Mouse (Mus musculus) retina, postnatal 1 day (tissue): ENCODE data around the gene Rps27a.

ENCODE experiments used
- DNase-seq: peaks from one replicate; pipeline ENCODE4 v3.0.0-alpha.2; 2012

The Rps27a gene

DNA sequence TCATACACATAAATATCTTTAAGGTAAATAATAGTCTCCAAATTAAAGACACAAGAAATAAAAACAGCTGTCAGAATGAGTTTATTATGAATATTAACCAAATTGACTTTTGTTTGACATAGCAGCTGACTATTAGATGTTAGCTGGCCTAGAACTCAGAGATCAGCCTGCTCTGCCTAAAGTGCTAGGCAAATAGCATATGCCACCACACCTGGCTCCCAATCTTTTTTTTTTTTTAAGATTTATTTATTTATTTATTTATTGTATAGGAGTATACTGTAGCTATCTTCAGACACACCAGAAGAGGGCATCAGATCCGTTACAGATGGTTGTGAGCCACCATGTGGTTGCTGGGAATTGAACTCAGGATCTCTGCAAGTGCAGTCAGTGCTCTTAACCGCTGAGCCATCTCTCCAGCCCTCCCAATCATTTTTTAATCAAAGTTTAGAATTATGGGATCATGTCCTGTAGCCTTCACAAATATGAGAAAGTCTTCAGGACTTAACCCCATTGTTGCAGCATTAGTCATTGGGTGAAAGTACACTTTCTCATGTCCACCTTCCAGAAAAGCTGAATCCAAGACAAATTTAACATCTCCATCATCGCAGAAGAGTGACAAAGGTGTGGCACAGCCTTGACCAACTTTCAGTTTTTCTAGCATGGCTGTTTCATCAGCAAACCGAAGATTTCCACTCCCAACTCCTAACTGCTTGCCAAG lies 34.9 kb downstream of the Rps27a start:
- DNase-seq = no peak

DNA sequence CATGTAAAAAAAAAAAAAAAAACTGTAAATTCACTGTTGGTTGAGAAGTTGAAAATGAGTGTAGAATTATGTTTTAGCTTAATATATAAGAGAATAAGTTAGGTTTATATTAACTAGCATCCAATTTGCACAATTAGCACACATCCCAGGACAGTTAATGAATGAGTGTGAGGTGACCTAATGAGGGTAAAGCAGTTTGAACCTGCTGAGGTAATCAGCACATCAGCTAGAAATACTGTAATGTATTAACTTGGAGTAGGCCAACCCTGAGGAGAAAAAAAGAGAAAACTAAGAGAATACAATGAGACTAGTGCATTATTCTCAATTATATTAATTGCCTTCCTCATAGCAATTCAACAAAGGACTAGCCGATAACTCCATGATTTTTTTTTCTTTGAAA lies 38.5 kb downstream of the Rps27a start:
- no peak for DNase-seq

DNA sequence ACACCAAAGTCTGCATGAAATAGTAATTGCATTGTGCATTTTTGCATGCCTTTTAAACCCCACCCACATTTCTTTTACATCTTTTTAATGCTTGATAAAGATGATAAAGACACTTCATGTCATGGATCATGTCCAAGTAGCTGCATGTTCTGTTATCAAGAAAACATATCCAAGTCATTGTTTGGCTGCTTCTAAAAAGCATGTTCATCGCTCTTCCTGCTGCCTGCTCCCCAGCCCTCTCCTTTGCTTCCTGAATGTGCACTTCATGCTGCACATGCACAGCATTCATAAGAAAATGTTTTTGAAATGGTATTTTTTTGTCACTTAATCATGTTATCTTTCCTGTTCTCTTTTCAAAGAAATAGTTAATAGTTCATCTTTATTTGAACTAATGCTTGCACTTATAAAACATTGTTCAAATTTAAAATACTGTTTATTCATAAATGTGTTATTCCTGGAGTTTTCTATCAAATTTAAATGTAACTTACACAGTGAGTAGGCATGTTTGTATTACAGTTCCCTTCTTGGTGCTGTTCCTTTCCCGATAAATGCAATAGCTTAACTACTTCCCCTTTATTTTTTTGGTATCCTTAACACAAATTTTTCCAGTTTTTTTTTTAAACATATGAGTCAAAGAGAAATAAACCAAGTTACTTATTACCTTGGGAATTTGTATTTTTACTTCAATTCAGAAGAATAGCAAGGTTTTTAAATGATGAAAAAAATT lies 42.8 kb downstream of the Rps27a start:
- no peak for DNase-seq

DNA sequence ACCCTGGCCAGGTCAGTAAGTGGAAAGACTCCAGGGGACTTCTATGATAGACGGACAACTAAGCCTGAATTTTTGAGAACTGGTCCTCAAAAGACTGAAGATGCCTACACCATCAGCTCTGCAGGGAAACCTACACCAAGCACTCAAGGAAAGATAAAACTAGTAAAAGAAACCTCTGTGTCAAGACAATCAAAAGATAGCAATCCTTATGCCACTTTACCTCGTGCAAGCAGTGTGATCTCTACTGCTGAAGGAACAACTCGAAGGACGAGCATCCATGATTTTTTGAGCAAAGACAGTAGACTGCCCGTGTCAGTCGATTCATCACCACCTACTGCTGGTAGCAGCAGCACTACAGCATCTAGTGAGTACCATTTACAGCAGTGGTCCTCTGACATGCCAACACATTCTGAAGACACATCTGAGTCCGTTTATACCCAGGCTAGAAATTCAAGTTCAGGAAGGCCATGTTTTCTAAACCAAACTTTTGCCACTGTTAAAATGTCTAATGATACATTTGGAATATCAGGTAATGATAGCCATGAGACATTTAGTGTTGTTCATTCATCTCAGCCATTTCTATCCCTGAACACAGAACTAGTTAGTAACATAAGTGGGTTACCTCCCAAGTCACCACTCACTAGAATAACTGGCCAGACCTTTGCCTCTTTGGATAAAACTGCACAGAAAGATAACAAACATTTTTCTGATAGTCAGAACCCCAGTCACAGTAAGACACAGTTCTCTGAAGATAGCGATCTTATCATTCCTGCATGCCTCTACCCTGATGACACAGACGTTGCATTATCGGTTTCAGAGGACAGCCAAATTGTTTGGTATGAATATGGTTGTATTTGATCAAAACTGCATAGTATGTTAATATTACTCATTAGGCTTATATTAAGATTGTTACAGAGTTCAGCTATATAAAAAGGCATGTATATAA lies 43.7 kb downstream of the Rps27a start:
- no peak for DNase-seq

DNA sequence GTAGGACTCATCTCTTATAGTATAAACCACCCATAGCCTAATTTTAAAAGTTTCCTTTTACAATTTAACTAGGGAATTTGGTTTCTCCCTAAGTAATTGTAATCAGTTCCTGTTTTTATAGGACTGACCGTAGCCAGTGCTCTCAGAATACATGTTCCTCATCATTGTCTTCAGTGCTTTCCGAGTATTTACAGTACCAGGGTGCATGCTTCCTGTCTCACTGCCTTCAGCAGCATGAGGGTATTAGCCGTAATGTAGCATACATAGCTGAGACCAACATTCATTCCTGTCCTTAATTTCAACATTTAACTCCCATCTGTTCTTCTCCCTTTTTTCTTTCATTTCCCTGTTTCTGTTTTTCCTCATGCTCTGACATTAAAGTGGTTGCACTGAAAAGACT lies 50.9 kb downstream of the Rps27a start:
- no peak for DNase-seq
